Mouse (Mus musculus) left cerebral cortex, postnatal 36 days (tissue): ENCODE data around the gene Mfsd12. TPM values are rescaled to one million over a fixed set of nuclear protein-coding genes. Genes with fewer than 3 reads are reported as not detected.

ENCODE experiments used
- DNase-seq, 2 experiments: peaks; one replicate each; pipeline ENCODE4 v3.0.0; 2021 to 2022; ENCODE audit warnings: low spot score in 2 of 2, mixed read lengths in 1 of 2
- intact Hi-C: fragments of 180-260 bp; cut with DNase I; formaldehyde crosslinking; loops from one replicate; pipeline ENCODE4 v1.15.1; 2025
- total RNA-seq, 2 experiments: library from RNA; stranded (reverse); gene quantifications; 2 replicates each; pipeline ENCODE4 v1.2.3; 2021

The Mfsd12 gene
- total RNA-seq, 2 experiments from 2014 or later, result 39.6 to 40.9 TPM

- intact Hi-C loops, result no loop called here
These were observed 30.4 kb upstream of the Mfsd12 start for GRCm38 (mm10) chr10:81326858-81327257.

GRCm38 (mm10) chr10:81327959-81328358 lies 29.3 kb upstream of the Mfsd12 start:
- no peak for DNase-seq
- intact Hi-C loops, result no loop called here

More at GRCm38 (mm10) chr10:81326858-81327257, 30.4 kb upstream of the Mfsd12 start:
- DNase-seq, result no peak

DNA sequence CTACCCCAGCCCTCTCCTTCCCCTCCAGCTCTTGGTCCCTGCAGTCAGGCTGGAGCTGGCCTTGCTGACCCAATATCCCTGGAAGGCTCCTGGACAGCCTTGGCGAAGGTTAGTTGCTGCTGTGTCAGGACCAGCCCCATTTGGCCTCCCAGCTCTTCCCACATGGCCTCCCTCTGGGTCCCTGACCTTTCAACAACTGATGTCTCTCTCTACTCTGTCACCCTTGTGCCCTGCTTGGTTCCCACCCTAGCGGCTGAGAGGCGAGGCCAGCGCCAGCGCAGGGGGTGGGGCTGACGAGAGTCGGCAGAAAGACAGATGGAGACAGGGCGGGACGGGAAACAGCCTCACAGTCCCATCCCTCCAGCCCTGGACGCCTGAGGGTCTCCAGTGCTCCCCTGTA lies 28.9 kb upstream of the Mfsd12 start, which contains the start of gene Tbxa2r:
Gene Tbxa2r, plus strand, starts transcription at position 346 of the 400 bp plus-strand sequence.
- intact Hi-C loops, result no loop called here
- no peak for DNase-seq

GRCm38 (mm10) chr10:81329194-81329975 lies 27.9 kb upstream of the Mfsd12 start:
- intact Hi-C loops, result no loop called here

DNA sequence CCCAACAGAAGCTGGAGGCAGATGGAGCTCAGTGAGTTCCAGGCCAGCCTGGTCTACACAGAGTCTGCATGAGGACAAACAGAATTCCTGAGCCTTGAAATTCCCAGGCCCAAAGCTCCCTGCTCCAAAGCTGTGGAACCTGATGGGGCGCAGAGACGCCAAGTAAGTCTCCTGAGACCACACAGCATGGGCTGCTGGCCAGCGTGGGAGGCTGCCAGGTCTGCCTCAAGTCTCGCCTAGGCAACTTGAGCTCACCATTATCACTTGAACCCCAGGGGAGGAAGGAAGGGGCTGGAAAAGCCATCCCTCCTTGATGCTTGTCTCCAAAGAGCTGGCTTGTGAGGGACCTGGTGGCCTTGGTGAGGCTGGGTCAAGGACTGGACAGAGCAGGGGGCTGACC lies 27.3 kb upstream of the Mfsd12 start:
- DNase-seq, result no peak
- intact Hi-C loops, result no loop called here

More at GRCm38 (mm10) chr10:81329194-81329975, 27.9 kb upstream of the Mfsd12 start:
- DNase-seq, result no peak

DNA sequence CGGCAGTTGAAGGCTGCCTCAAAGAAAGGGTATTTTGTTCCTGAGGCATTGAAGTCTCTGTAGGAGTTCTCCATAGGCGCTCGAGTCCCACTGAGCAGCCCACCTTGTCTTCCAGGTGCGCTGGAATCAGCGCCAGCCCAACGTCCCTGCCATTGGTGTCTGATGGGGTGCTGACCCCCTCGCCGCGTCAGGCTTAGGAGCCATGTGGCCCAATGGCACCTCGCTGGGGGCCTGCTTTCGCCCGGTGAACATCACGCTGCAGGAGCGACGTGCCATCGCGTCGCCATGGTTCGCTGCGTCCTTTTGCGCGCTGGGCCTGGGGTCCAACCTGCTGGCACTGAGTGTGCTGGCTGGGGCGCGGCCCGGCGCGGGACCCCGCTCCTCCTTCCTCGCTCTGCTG lies 25.0 kb upstream of the Mfsd12 start:
- intact Hi-C loops, result no loop called here
- DNase-seq, result no peak

DNA sequence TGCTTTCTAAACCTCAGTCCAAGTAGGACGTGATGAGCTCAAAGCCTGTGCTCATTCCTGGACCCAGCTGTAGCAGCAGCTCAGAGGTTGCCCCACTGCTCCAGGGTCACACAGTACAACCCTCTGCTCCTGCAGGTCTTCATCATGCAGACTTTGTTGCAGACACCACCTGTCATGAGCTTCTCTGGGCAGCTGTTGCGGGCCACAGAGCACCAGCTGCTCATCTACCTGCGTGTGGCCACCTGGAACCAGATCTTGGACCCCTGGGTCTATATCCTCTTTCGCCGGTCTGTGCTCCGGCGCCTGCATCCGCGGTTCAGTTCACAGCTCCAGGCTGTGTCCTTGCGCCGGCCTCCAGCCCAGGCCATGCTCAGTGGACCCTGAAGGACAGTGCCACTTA lies 23.0 kb upstream of the Mfsd12 start:
- intact Hi-C loops, result no loop called here
- DNase-seq, result no peak

GRCm38 (mm10) chr10:81335393-81336340 lies 21.6 kb upstream of the Mfsd12 start:
- no peak for DNase-seq
- intact Hi-C loops, result no loop called here

- intact Hi-C loops, result no loop called here
- DNase-seq, result no peak
These were observed 20.7 kb upstream of the Mfsd12 start for GRCm38 (mm10) chr10:81336558-81336957.

GRCm38 (mm10) chr10:81340551-81341332 lies 16.5 kb upstream of the Mfsd12 start:
- intact Hi-C loops, result loop anchor here (5.0 kb wide), 1 partner anchor 53 kb away; no protein-coding TSS in a partner anchor
- no peak for DNase-seq

- intact Hi-C loops, result loop anchor here (5.0 kb wide), 1 partner anchor 54 kb away; no protein-coding TSS in a partner anchor
- no peak for DNase-seq
These were observed 15.8 kb upstream of the Mfsd12 start for GRCm38 (mm10) chr10:81341333-81341949.

- no peak for DNase-seq
- intact Hi-C loops, result loop anchor here (5.0 kb wide), 1 partner anchor 56 kb away; no protein-coding TSS in a partner anchor
These were observed 14.4 kb upstream of the Mfsd12 start, which contains the start of gene Gipc3 for GRCm38 (mm10) chr10:81342686-81343505. Gene Gipc3, minus strand, starts transcription at chr10:81343266.

- no peak for DNase-seq
- intact Hi-C loops, result loop anchor here (5.0 kb wide), 1 partner anchor 57 kb away; no protein-coding TSS in a partner anchor
These were observed 12.7 kb upstream of the Mfsd12 start for GRCm38 (mm10) chr10:81344421-81345161.

GRCm38 (mm10) chr10:81345162-81345534 lies 12.1 kb upstream of the Mfsd12 start:
- intact Hi-C loops, result no loop called here
- no peak for DNase-seq

DNA sequence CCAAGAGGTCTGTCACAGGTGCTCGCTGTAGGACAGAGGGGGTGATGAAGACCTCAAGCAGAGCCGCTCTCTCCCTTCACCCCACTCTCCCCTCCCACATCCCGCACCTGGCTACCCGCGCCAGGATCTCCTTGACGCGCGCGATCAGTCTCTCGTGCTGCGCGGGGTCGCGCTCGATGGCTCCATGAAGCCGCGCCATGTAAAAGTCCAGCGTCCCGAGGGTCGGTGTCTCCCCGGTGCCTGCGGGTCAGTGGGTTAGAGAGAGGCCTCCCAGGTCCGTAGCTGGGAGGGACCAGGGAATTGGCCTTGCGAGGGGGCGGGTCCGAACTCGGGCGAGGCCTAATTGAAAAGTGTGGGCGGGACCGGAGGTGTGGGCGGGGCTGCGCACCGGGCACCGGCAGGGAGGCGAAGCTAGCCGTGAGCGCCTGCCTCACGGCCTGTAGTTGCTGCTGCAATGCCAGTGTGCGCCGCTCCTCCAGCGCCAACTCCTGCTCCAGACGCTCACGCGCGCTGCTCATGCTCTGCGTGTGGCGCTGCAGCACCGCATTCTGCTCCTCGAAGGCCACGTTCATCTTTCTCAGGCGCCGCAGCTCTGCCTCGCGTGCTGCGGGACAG lies 10.7 kb upstream of the Mfsd12 start:
- peak in 1 of 2 experiments; percentile 61 for DNase-seq
- intact Hi-C loops, result no loop called here

DNA sequence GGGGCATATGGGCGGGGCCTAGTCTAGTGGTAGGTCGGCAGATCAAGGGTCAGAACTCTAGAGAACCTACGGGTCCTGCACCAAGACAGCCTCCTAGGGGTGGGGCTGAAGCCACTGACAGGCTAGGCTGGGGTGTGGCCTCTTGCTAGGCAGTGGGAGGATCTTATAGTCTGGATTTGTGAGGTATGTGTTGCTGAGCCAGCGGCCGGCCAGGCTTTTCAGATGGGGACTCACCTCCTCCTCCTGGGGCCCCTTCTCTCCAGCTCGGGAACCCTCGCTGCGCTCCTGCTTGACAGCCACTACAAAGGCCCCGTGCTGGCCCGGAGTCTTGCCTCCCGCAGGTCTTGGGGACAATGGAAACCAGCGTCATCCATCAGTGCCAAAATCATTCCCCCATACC lies 8.1 kb upstream of the Mfsd12 start:
- intact Hi-C loops, result no loop called here

DNA sequence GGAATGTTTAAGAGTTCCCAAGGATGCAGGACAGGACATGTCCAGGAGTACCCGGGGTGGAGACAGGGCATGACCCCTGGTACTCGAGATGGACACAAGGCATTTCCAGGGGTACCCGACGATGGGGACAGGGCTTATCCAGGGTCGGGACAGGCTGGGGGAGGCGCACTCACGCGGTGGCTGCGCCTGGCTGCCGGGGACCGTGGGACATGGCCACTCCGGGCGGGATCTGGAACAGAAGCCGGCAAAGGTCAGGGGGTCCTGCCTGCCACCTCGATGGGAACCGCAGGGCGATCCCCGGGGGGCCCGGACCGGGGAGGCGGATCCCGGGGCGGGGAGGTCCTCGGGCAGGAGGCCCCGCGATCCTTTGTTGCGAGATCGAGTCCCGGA lies 7.3 kb upstream of the Mfsd12 start:
- intact Hi-C loops, result loop anchor here (2.0 kb wide), 2 partner anchors 61 to 151 kb away; no protein-coding TSS in a partner anchor
- DNase-seq, result no peak

More for the DNA sequence above, 8.1 kb upstream of the Mfsd12 start:
- DNase-seq, result no peak
